Mouse (Mus musculus): Measurements from ENCODE around the gene 4930415O20Rik.

- no peak for TF ChIP-seq GATA1 (IDR thresholded peaks at IDR 0.05; ENCODE audit: borderline replicate concordance, low read length)
- TF ChIP-seq FLI1 (IDR thresholded peaks at IDR 0.05; ENCODE audit: low read length): no peak
These were observed 58.7 kb downstream of the 4930415O20Rik start for GRCm38 (mm10) chr15:98629464-98629863.
